Mouse (Mus musculus) midbrain, embryonic 15.5 days (tissue): ENCODE data around the gene Pik3c2b. TPM values are rescaled to one million over a fixed set of nuclear protein-coding genes. Genes with fewer than 3 reads are reported as not detected.

ENCODE experiments used
- ATAC-seq: fragments of 200-750 bp; cut with Nextera tagmentation; replicated peaks from 2 replicates; pipeline ENCODE4 v1.8.0; 2017; ENCODE audit warnings: moderate TSS enrichment
- H3K27ac ChIP-seq: fragments of 300-500 bp; sonication (generic); 2 replicates; pipeline ENCODE4 v1.5.1; 2015; ENCODE audit warnings: mild to moderate bottlenecking, inconsistent platforms
- H3K27me3 ChIP-seq: fragments of 300-500 bp; sonication (generic); replicated peaks from 2 replicates; pipeline ENCODE4 v1.6.1; 2015; ENCODE audit warnings: inconsistent platforms
- H3K36me3 ChIP-seq: fragments of 300-500 bp; sonication (generic); replicated peaks from 2 replicates; pipeline ENCODE4 v1.6.1; 2015; ENCODE audit warnings: inconsistent platforms
- H3K4me1 ChIP-seq: fragments of 300-500 bp; sonication (generic); 2 replicates; pipeline ENCODE4 v1.6.1; 2015; ENCODE audit warnings: inconsistent platforms
- H3K4me2 ChIP-seq: fragments of 300-500 bp; sonication (generic); 2 replicates; pipeline ENCODE4 v1.6.1; 2015; ENCODE audit warnings: inconsistent platforms, mild to moderate bottlenecking, moderate library complexity
- H3K4me3 ChIP-seq: fragments of 300-500 bp; sonication (generic); 2 replicates; pipeline ENCODE4 v1.5.1; 2015; ENCODE audit warnings: mild to moderate bottlenecking, inconsistent platforms
- H3K9ac ChIP-seq: fragments of 300-500 bp; sonication (generic); 2 replicates; pipeline ENCODE4 v1.6.1; 2015; ENCODE audit warnings: mild to moderate bottlenecking, inconsistent platforms
- H3K9me3 ChIP-seq: fragments of 300-500 bp; sonication (generic); 2 replicates; pipeline ENCODE4 v1.6.1; 2016; ENCODE audit warnings: inconsistent platforms
- WGBS: fragments of 180-500 bp; shearing (Covaris S2); methylation state at CpG from one replicate; pipeline ENCODE4 v1.1.7; 2015; ENCODE audit warnings: mixed read lengths; 5-methylcytosine and 5-hydroxymethylcytosine counted together
- polyA plus RNA-seq: library from polyadenylated mRNA; unstranded; fragments of >200 nt; fragmentation: Nextera tagmentation; extraction: Ambion mirVana; gene quantifications from 2 replicates; pipeline ENCODE4 v1.2.1, GENCODE M21; 2015

Gene Pik3c2b
- polyA plus RNA-seq, 1 experiment from 2014 or later = 17.1 TPM

DNA sequence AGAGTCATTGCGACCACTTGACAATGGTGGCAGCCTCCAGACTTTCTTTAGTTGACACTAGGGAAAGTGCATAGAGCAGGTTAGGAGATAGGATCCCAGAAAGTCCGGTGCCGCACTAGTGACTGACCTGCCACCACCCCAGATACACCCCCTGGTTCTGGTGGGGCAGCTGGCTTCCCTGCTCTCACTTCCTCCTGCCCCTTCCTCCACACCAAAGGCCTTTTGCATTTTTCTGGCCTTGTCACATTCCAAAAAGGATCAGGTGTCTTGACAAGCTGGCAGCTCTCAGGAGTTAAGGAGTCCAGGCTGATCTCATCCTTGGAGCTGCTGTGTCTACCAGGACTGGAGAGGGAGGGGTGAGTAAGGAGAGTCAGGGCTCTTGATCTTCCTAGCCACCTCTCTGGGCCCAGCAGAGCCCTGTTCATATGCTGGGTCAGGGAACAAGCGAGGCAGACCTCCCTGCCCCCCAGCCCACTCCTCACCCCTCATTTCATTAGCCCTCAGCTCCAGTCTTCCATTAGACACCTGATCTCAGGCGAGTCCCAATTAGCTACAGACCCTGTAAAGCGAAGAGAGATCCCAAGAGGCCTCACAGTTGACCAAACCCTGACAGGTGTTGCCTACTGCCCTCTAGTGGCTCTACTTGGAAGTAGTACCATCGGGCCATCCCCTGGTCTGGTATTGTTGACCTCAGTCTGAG lies 41.9 kb downstream of the Pik3c2b start:
- H3K27ac ChIP-seq = 0 out of 2 replicates have a peak overlapping the region, but pooled peaks have one; percentile 38
- H3K4me2 ChIP-seq = no peak overlapping the region
- H3K9me3 ChIP-seq = no peaks in the 10 kb centered on the region
- no peaks in the 10 kb centered on the region for H3K27me3 ChIP-seq
- no peak overlapping the region for H3K9ac ChIP-seq
- no peak overlapping the region for H3K4me3 ChIP-seq
- ATAC-seq = peak; percentile 53; the same call in 1 of the 2 replicates
- no peaks in the 10 kb centered on the region for H3K4me1 ChIP-seq
- 43% methylated on average over 7 of the region's 7 CpGs for WGBS
- H3K36me3 ChIP-seq = peaks cover 43% of the 10 kb centered on the region

GRCm38 (mm10) chr1:133088196-133088595 lies 42.7 kb downstream of the Pik3c2b start:
- Histone ChIP-seq H3K4me3 (no peak overlapping the region), H3K36me3 (peaks cover 42% of the 10 kb centered on the region), H3K27ac (no peak overlapping the region), H3K27me3 (no peaks in the 10 kb centered on the region), H3K9me3 (no peaks in the 10 kb centered on the region), H3K4me1 (no peaks in the 10 kb centered on the region), H3K4me2 (no peak overlapping the region), H3K9ac (no peak overlapping the region)
- ATAC-seq = no peak
- WGBS = 87% methylated on average over 10 of the region's 10 CpGs

GRCm38 (mm10) chr1:133089415-133089814 lies 43.9 kb downstream of the Pik3c2b start:
- Histone ChIP-seq H3K27me3 (no peaks in the 10 kb centered on the region), H3K9ac (no peak overlapping the region), H3K9me3 (no peaks in the 10 kb centered on the region), H3K4me3 (no peak overlapping the region), H3K4me1 (no peaks in the 10 kb centered on the region), H3K36me3 (peaks cover 47% of the 10 kb centered on the region), H3K27ac (no peak overlapping the region), H3K4me2 (no peak overlapping the region)
- WGBS = 85% methylated on average over 4 of the region's 4 CpGs
- no peak for ATAC-seq

DNA sequence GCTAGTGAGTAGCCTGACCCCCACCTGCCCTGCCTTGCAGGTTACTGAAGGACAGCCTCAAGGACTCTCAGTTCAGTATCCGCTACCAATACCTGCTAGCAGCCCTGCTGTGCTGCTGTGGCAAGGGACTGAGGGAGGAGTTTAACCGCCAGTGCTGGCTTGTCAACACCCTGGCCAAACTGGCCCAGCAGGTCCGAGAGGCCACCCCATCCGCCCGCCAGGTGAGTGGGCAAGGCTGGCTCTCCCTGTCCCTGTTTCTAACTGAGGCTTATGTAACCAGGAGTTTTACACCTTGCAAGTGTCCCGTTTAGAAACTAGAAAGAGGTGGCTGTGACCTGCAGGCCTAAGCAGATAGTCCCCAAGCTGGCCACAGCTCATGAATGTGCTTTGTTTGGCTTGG lies 45.2 kb downstream of the Pik3c2b start:
- no peak for ATAC-seq
- H3K4me3 ChIP-seq = no peak overlapping the region
- WGBS = 87% methylated on average over 6 of the region's 6 CpGs
- no peaks in the 10 kb centered on the region for H3K27me3 ChIP-seq
- no peak overlapping the region for H3K9ac ChIP-seq
- no peak overlapping the region for H3K27ac ChIP-seq
- H3K9me3 ChIP-seq = no peaks in the 10 kb centered on the region
- H3K4me2 ChIP-seq = no peak overlapping the region
- no peaks in the 10 kb centered on the region for H3K4me1 ChIP-seq
- H3K36me3 ChIP-seq = peaks cover 55% of the 10 kb centered on the region

DNA sequence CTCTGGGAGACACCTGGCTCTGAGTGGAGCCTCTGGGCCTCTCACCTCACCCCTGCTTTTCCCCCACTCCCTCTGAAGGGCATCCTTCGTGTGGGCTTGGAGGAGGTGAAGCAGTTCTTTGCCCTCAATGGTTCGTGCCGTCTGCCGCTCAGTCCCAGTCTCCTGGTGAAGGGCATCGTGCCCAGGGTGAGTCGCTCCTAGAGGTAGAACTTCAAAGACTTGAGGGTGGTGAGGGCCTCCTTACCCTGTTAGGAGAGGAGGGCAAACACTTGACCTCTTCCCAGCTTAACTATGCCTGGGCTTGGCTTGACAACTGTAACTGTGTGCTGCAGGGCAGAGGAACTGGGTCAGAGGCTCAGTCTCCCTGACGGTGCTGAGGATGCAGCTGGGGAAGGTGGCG lies 46.0 kb downstream of the Pik3c2b start:
- no peak for ATAC-seq
- no peak overlapping the region for H3K9ac ChIP-seq
- WGBS = 89% methylated on average over 8 of the region's 8 CpGs
- no peaks in the 10 kb centered on the region for H3K9me3 ChIP-seq
- H3K27ac ChIP-seq = no peak overlapping the region
- no peak overlapping the region for H3K4me2 ChIP-seq
- no peak overlapping the region for H3K4me3 ChIP-seq
- H3K4me1 ChIP-seq = no peaks in the 10 kb centered on the region
- peaks cover 55% of the 10 kb centered on the region for H3K36me3 ChIP-seq
- H3K27me3 ChIP-seq = no peaks in the 10 kb centered on the region

DNA sequence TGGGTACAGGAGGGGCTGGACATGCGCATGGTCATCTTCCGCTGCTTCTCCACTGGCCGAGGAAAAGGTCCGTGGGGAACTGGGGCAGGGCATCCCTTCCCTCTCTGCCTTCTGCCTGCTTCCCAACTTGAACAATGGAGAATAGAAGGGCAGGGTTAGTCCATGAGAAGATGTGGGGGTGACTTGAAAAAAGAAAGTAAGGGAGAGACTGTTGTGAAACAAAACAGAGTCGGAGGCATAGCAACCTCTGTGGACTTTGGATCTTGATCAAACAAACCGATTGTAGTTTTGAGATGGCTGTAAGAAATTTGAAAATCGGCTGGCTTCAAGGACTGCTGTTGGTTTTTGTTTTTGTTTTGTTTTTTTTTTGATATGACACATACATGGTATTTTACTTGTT lies 48.3 kb downstream of the Pik3c2b start:
- Histone ChIP-seq H3K4me3 (no peak overlapping the region), H3K27me3 (no peaks in the 10 kb centered on the region), H3K9ac (no peak overlapping the region), H3K27ac (no peak overlapping the region), H3K4me1 (no peaks in the 10 kb centered on the region), H3K36me3 (peaks cover 53% of the 10 kb centered on the region), H3K9me3 (no peaks in the 10 kb centered on the region), H3K4me2 (no peak overlapping the region)
- 92% methylated on average over 7 of the region's 7 CpGs for WGBS
- ATAC-seq = no peak

DNA sequence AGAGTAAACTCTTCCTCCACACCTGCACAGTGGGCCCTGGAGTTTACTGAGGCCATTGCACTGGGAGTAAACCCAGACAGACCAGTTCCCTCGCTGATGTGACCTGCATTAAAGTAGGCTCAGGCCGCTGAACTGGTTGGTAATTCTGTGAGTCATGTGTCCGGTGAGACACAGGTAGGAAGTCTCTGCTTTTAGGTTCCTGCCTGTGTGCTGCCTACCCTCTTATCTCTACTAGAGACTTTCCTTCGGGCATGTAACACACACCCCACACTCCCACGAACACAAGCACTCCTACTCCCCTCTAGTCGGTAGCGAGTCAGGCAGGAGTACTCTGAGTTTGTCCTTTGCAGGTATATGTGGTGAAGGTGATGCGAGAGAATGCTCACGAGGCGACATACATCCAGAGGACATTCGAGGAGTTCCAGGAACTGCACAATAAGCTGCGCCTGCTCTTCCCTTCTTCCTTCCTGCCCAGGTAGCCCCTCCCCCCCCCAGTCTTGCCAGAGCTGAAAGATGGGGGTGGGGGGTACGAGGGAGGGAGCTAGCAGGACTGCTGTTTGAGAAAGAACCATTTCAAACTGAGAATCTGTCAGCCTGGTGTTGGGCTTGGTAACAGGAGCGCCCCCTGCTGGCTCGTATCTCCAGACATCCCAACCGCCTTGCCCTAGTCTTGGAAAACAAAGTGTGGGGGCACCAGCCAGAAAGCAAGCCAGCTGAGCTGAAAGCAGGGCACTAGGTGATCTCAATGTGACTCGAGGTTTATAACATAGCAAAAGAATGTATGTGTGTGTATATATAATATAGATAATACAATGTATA lies 55.7 kb downstream of the Pik3c2b start:
- ATAC-seq = no peak; the same call in 1 of the 2 replicates
- H3K9me3 ChIP-seq = no peaks in the 10 kb centered on the region
- no peak overlapping the region for H3K4me3 ChIP-seq
- no peaks in the 10 kb centered on the region for H3K4me1 ChIP-seq
- H3K9ac ChIP-seq = no peak overlapping the region
- peaks cover 51% of the 10 kb centered on the region for H3K36me3 ChIP-seq
- no peak overlapping the region for H3K4me2 ChIP-seq
- H3K27me3 ChIP-seq = no peaks in the 10 kb centered on the region
- no peak overlapping the region for H3K27ac ChIP-seq
- WGBS = 40% methylated on average over 17 of the region's 17 CpGs

DNA sequence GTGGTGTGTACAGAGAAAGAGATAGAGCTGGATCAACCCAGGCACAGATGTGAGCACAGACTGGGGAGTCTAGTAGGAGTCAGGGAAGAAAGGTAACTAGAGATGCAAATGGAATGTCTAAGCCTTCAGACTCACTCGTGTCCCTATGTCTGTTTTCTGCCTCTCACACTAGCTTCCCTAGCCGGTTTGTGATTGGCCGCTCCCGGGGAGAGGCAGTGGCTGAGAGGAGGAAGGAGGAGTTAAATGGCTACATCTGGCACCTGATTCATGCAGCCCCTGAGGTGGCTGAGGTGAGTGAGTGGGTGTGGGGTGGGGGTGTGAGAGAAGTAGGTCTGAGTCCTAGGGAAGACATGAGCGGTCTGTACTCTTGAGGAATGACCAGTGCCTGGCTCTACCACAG lies 56.6 kb downstream of the Pik3c2b start:
- no peak overlapping the region for H3K4me2 ChIP-seq

GRCm38 (mm10) chr1:133103315-133103714 lies 57.8 kb downstream of the Pik3c2b start:
- Histone ChIP-seq H3K4me2 (no peak overlapping the region), H3K9me3 (no peaks in the 10 kb centered on the region), H3K27me3 (no peaks in the 10 kb centered on the region), H3K4me1 (no peaks in the 10 kb centered on the region), H3K4me3 (no peak overlapping the region), H3K36me3 (peaks cover 45% of the 10 kb centered on the region), H3K27ac (no peak overlapping the region), H3K9ac (no peak overlapping the region)
- WGBS = 94% methylated on average over 7 of the region's 7 CpGs
- ATAC-seq = no peak

More for the DNA sequence above, 56.6 kb downstream of the Pik3c2b start:
- peaks cover 46% of the 10 kb centered on the region for H3K36me3 ChIP-seq
- WGBS = 80% methylated on average over 5 of the region's 5 CpGs
- no peak overlapping the region for H3K27ac ChIP-seq
- H3K4me1 ChIP-seq = no peaks in the 10 kb centered on the region
- no peaks in the 10 kb centered on the region for H3K27me3 ChIP-seq
- no peaks in the 10 kb centered on the region for H3K9me3 ChIP-seq
- H3K9ac ChIP-seq = no peak overlapping the region
- H3K4me3 ChIP-seq = no peak overlapping the region
- ATAC-seq = no peak

- ATAC-seq = no peak
- H3K36me3 ChIP-seq = peaks cover 45% of the 10 kb centered on the region
- no peaks in the 10 kb centered on the region for H3K9me3 ChIP-seq
- H3K4me1 ChIP-seq = no peaks in the 10 kb centered on the region
- no peaks in the 10 kb centered on the region for H3K27me3 ChIP-seq
- H3K4me2 ChIP-seq = no peak overlapping the region
- H3K9ac ChIP-seq = no peak overlapping the region
- WGBS = 93% methylated on average over 6 of the region's 6 CpGs
- H3K4me3 ChIP-seq = no peak overlapping the region
- H3K27ac ChIP-seq = no peak overlapping the region
These were observed 58.4 kb downstream of the Pik3c2b start for GRCm38 (mm10) chr1:133103871-133104270.

DNA sequence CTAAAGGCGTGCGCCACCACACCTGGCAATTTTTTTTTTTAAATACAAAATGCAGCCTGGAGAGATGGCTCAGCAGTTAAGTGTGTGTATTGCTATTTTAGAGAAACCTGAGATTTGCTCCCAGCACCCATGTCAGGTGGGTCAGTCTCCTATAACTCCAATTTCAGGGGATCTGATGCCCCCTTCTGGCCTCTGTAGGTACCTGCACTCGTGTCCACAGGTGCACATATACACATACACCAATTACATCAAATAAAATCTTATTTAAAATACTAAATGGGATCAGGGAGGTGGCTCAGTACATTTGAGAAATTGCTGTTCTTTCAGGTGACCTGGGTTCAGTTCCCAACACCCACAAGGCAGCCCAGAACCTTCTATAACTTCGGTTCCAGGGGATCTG lies 70.6 kb downstream of the Pik3c2b start:
- Histone ChIP-seq H3K4me1 (no peaks in the 10 kb centered on the region), H3K27me3 (no peaks in the 10 kb centered on the region), H3K36me3 (no peaks in the 10 kb centered on the region), H3K4me3 (no peak overlapping the region), H3K27ac (no peak overlapping the region), H3K4me2 (no peak overlapping the region), H3K9ac (no peak overlapping the region), H3K9me3 (no peaks in the 10 kb centered on the region)
- ATAC-seq = no peak
- 93% methylated on average over 4 of the region's 4 CpGs for WGBS

- H3K27ac ChIP-seq = no peak overlapping the region
- H3K9me3 ChIP-seq = no peaks in the 10 kb centered on the region
- H3K4me2 ChIP-seq = no peak overlapping the region
- ATAC-seq = no peak
- no peaks in the 10 kb centered on the region for H3K36me3 ChIP-seq
- no peak overlapping the region for H3K9ac ChIP-seq
- H3K4me1 ChIP-seq = no peaks in the 10 kb centered on the region
- no peak overlapping the region for H3K4me3 ChIP-seq
- WGBS = 95% methylated on average over 5 of the region's 5 CpGs
- no peaks in the 10 kb centered on the region for H3K27me3 ChIP-seq
These were observed 72.7 kb downstream of the Pik3c2b start for GRCm38 (mm10) chr1:133118127-133118526.

GRCm38 (mm10) chr1:133118844-133119243 lies 73.4 kb downstream of the Pik3c2b start:
- Histone ChIP-seq H3K9ac (no peak overlapping the region), H3K27me3 (no peaks in the 10 kb centered on the region), H3K9me3 (no peaks in the 10 kb centered on the region), H3K36me3 (no peaks in the 10 kb centered on the region), H3K27ac (no peak overlapping the region), H3K4me3 (no peak overlapping the region), H3K4me1 (no peaks in the 10 kb centered on the region), H3K4me2 (no peak overlapping the region)
- ATAC-seq = no peak
- WGBS = 85% methylated on average over 3 of the region's 3 CpGs
